Mouse (Mus musculus) small intestine, adult 2 months (tissue): ENCODE results near the gene Elk4.

ENCODE experiments used
- CTCF ChIP-seq: fragments of 200-500 bp; IDR thresholded peaks from 2 replicates; pipeline ENCODE4 v1.5.1; 2012; ENCODE audit warnings: low read depth, mild to moderate bottlenecking, control low read depth, inconsistent platforms, low read length, moderate library complexity, mixed read lengths; ENCODE audit not compliant: insufficient replicate concordance, insufficient read length; ENCODE audit errors: extremely low read depth
- POLR2A ChIP-seq: fragments of 200-500 bp; IDR thresholded peaks from 2 replicates; pipeline ENCODE4 v1.6.1; 2012; ENCODE audit warnings: low read depth, mild to moderate bottlenecking, control low read depth, inconsistent platforms, low read length, moderate library complexity

DNA sequence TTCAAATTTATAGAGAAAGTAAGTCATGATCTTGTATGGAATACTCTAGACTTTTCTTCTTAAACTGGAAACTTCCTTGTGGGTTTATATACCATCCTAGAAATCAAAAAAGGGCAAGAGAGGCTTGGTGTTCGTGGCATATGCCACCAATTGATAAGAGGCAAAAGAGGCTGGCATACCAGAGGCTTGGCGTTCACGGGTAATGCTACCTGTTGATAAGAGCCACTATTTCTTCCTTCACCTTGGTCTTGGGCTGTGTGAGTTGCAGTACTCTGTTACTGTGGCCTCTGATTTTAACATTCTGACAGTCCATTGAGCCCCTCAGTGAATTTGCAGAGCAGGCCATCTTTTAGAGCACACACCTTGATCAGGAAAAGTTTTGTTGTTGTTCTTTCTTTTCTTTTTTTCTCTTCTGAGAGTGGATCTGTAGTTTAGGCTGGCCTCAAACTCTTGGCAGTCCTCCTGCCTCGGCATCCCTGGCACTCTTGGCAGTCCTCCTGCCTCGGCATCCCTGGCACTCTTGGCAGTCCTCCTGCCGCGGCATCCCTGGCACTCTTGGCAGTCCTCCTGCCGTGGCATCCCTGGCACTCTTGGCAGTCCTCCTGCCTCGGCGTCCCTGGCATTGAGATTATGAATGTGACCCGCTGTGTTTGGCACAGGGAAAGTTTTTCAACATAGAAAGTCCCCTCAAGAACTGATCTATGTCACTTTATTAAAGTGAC is 19.7 kb downstream of the Elk4 start:
- no peak for TF ChIP-seq CTCF
- no peak for TF ChIP-seq POLR2A
